Mouse (Mus musculus) spleen, postnatal 36 days (tissue): ENCODE data around the gene Brd7.

Experiments
- DNase-seq, 2 experiments: peaks; one replicate each; pipeline ENCODE4 v3.0.0; 2022; ENCODE audit warnings: low spot score in 2 of 2, mixed read lengths in 1 of 2

Brd7 gene

GRCm38 (mm10) chr8:88361708-88362428 lies at the start of gene Brd7:
Gene Brd7, minus strand, starts transcription at chr8:88362194.
- DNase-seq, result peak; percentile 75 to 79

GRCm38 (mm10) chr8:88411461-88411860 lies 49.5 kb upstream of the Brd7 start:
- no peak for DNase-seq

- DNase-seq, result no peak
Observed at GRCm38 (mm10) chr8:88409401-88409940, 47.5 kb upstream of the Brd7 start.

GRCm38 (mm10) chr8:88407716-88408115 lies 45.7 kb upstream of the Brd7 start:
- no peak for DNase-seq

- DNase-seq, result no peak
Observed at GRCm38 (mm10) chr8:88398060-88398459, 36.1 kb upstream of the Brd7 start.

GRCm38 (mm10) chr8:88393298-88393697 lies 31.3 kb upstream of the Brd7 start:
- DNase-seq, result no peak

- DNase-seq, result peak in 1 of 2 experiments; percentile 24
Observed at GRCm38 (mm10) chr8:88390749-88391148, 28.8 kb upstream of the Brd7 start.

GRCm38 (mm10) chr8:88388691-88389239 lies 26.8 kb upstream of the Brd7 start:
- DNase-seq, result no peak

- DNase-seq, result no peak
Observed at GRCm38 (mm10) chr8:88387874-88388273, 25.9 kb upstream of the Brd7 start.

- DNase-seq, result no peak
Observed at GRCm38 (mm10) chr8:88383164-88383556, 21.2 kb upstream of the Brd7 start.

- no peak for DNase-seq
Observed at GRCm38 (mm10) chr8:88382311-88383163, 20.5 kb upstream of the Brd7 start.

- peak; percentile 10 to 11 for DNase-seq
Observed at GRCm38 (mm10) chr8:88380497-88380896, 18.5 kb upstream of the Brd7 start.

- no peak for DNase-seq
Observed at GRCm38 (mm10) chr8:88376836-88377582, 15.0 kb upstream of the Brd7 start.

- DNase-seq, result no peak
Observed at GRCm38 (mm10) chr8:88371522-88371921, 9.5 kb upstream of the Brd7 start.

- DNase-seq, result no peak
Observed at GRCm38 (mm10) chr8:88369805-88370204, 7.8 kb upstream of the Brd7 start.

- no peak for DNase-seq
Observed at GRCm38 (mm10) chr8:88369221-88369620, 7.2 kb upstream of the Brd7 start.

GRCm38 (mm10) chr8:88362446-88363150 lies 604 bp upstream of the Brd7 start:
- DNase-seq, result peak; percentile 52 to 69

- DNase-seq, result no peak
Observed at GRCm38 (mm10) chr8:88361044-88361707, 818 bp downstream of the Brd7 start.

GRCm38 (mm10) chr8:88359959-88360358 lies 2.0 kb downstream of the Brd7 start:
- DNase-seq, result no peak

GRCm38 (mm10) chr8:88357946-88358345 lies 4.0 kb downstream of the Brd7 start:
- DNase-seq, result no peak
